Mouse (Mus musculus): Measurements from ENCODE around the gene F830045P16Rik. TPM values are rescaled to one million over a fixed set of nuclear protein-coding genes. Genes with fewer than 3 reads are reported as not detected.
A peak's percentile ranks its signal among the peaks of the same experiment; 100 is the strongest.
"Not testable (repeated sequence)": the region's sequence is repeated elsewhere in the genome, so short reads cannot be mapped to it uniquely, and the experiment has no call there.

The F830045P16Rik gene
- polyA plus RNA-seq, 1 experiment from 2014 or later: 0.55 TPM

GRCm38 (mm10) chr2:129534886-129535591 is 1.4 kb downstream of the F830045P16Rik start:
- H3K27ac ChIP-seq: no peak overlapping the region
- H3K79me2 ChIP-seq (ENCODE audit: inconsistent target): no peaks in the 10 kb centered on the region
- H3K36me3 ChIP-seq (ENCODE audit: inconsistent target): no peaks in the 10 kb centered on the region
- no peak overlapping the region for H3K4me3 ChIP-seq (ENCODE audit: inconsistent target)
- 90% methylated on average over 5 of the region's 5 CpGs for WGBS (ENCODE audit: missing documents)

DNA sequence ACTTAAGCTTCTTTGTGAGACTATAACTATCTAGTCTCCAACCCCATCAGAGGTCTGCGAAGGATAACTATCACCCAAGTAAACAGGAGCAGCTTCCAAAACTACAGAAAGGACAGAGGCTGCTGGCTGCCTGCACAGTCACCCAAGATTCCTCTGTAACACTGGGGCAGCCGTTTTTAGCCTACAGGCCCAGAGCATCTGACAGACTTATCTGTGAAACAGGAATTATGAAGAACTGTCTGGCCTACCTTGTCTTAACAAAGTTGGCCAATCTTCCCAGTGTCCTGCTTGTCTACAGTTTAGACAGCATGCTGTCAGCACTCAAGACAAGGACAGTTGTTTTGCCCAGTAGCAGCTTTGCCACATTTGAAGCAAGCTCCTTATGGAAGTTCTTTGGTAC is 4.5 kb downstream of the F830045P16Rik start:
- Histone ChIP-seq H3K79me2 (ENCODE audit: inconsistent target) (no peaks in the 10 kb centered on the region), H3K27ac (no peak overlapping the region), H3K36me3 (ENCODE audit: inconsistent target) (no peaks in the 10 kb centered on the region), H3K4me3 (ENCODE audit: inconsistent target) (no peak overlapping the region)
- WGBS (ENCODE audit: missing documents): 87% methylated on average over 2 of the region's 2 CpGs

- Histone ChIP-seq H3K36me3 (ENCODE audit: inconsistent target) (no peaks in the 10 kb centered on the region), H3K79me2 (ENCODE audit: inconsistent target) (no peaks in the 10 kb centered on the region), H3K27ac (no peak overlapping the region), H3K4me3 (ENCODE audit: inconsistent target) (no peak overlapping the region)
Observed at GRCm38 (mm10) chr2:129531102-129531501, 5.3 kb downstream of the F830045P16Rik start.

- Histone ChIP-seq H3K27ac (no peak overlapping the region), H3K4me3 (ENCODE audit: inconsistent target) (no peak overlapping the region), H3K79me2 (ENCODE audit: inconsistent target) (no peaks in the 10 kb centered on the region), H3K36me3 (ENCODE audit: inconsistent target) (no peaks in the 10 kb centered on the region)
- WGBS (ENCODE audit: missing documents): 95% methylated on average over 12 of the region's 14 CpGs
Observed at GRCm38 (mm10) chr2:129529297-129530209, 6.8 kb downstream of the F830045P16Rik start.

DNA sequence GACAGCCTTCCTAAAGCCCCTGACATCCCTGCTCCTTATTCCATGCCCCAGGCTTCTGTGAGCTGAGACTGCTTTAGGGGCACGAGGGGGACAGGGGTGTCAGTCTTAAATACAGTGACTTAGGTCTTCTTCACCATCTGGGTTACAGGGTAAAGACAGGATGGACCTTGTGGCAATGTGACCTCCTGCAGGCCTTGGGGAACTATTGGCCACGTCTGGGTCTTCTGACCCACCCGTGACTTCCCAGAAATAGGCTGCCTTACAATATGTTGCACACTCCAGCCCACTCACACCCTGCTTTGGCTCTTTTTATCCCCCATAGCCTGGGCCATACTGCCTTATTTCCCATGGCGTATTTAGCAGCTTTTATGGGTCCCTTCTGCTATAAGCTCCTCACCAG is 8.5 kb downstream of the F830045P16Rik start:
- Histone ChIP-seq H3K79me2 (ENCODE audit: inconsistent target) (no peaks in the 10 kb centered on the region), H3K36me3 (ENCODE audit: inconsistent target) (no peaks in the 10 kb centered on the region), H3K4me3 (ENCODE audit: inconsistent target) (no peak overlapping the region), H3K27ac (no peak overlapping the region)
- WGBS (ENCODE audit: missing documents): 87% methylated on average over 4 of the region's 4 CpGs

DNA sequence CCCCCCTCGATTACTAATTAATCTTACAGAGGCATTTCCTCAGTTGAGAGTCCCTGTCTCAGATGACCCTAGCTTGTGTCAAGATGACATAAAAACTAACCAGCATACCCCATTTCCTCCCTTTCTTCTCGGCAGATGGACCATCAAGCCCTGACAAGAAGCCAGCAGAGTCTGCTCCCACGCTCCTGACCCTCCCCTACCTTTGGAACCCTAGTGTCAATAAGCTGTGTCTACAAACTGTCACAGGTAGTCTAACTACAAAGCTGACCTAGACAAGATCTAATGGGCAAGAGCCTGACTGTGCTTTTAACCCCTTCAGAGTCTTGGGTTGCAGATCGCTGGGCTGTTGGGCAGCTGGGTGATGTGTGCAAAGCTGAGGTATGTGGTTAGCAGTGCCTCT is 10.1 kb downstream of the F830045P16Rik start:
- no peaks in the 10 kb centered on the region for H3K36me3 ChIP-seq (ENCODE audit: inconsistent target)
- H3K79me2 ChIP-seq (ENCODE audit: inconsistent target): no peaks in the 10 kb centered on the region
- 80% methylated on average over 3 of the region's 4 CpGs for WGBS (ENCODE audit: missing documents)
- H3K4me3 ChIP-seq (ENCODE audit: inconsistent target): no peak overlapping the region
- no peak overlapping the region for H3K27ac ChIP-seq

GRCm38 (mm10) chr2:129525644-129526043 is 10.8 kb downstream of the F830045P16Rik start:
- no peak overlapping the region for H3K27ac ChIP-seq
- H3K79me2 ChIP-seq (ENCODE audit: inconsistent target): no peaks in the 10 kb centered on the region
- H3K36me3 ChIP-seq (ENCODE audit: inconsistent target): no peaks in the 10 kb centered on the region
- no peak overlapping the region for H3K4me3 ChIP-seq (ENCODE audit: inconsistent target)

DNA sequence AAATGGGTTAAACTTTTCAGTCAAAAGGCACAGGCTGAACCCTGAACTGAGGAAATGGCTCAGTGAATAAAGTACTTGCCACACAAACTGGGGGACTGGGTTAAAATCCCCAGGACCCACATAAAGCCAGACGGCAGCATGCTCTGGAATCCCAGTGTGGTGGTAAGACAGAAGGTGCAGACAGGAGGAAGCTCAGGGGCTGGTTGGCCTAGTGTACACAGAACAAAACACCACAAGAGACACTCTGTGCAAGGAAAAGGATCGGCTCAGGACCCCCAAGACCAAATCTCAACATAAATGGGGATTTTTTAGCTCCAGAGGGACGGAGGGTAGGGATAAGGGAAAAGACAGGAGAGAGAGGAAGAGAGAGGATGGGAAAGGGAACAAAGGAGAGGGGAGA is 17.9 kb downstream of the F830045P16Rik start:
- Histone ChIP-seq H3K36me3 (ENCODE audit: inconsistent target) (no peaks in the 10 kb centered on the region), H3K27ac (no peak overlapping the region), H3K79me2 (ENCODE audit: inconsistent target) (no peaks in the 10 kb centered on the region), H3K4me3 (ENCODE audit: inconsistent target) (no peak overlapping the region)
- 94% methylated on average over 3 of the region's 3 CpGs for WGBS (ENCODE audit: missing documents)

- H3K4me3 ChIP-seq (ENCODE audit: inconsistent target): no peak overlapping the region
- peaks cover 4% of the 10 kb centered on the region; the same call in 1 of the 2 replicates for H3K79me2 ChIP-seq (ENCODE audit: inconsistent target)
- peak overlapping the region; percentile 100 for H3K27ac ChIP-seq
- H3K36me3 ChIP-seq (ENCODE audit: inconsistent target): no peaks in the 10 kb centered on the region
- WGBS (ENCODE audit: missing documents): 53% methylated on average over 16 of the region's 16 CpGs
Observed at GRCm38 (mm10) chr2:129514923-129515920, 21.2 kb downstream of the F830045P16Rik start.

- Histone ChIP-seq H3K4me3 (ENCODE audit: inconsistent target) (no peak overlapping the region), H3K36me3 (ENCODE audit: inconsistent target) (no peaks in the 10 kb centered on the region), H3K27ac (peak overlapping the region; percentile 100), H3K79me2 (ENCODE audit: inconsistent target) (peaks cover 4% of the 10 kb centered on the region; the same call in 1 of the 2 replicates)
Observed at GRCm38 (mm10) chr2:129514401-129514667, 22.1 kb downstream of the F830045P16Rik start.

DNA sequence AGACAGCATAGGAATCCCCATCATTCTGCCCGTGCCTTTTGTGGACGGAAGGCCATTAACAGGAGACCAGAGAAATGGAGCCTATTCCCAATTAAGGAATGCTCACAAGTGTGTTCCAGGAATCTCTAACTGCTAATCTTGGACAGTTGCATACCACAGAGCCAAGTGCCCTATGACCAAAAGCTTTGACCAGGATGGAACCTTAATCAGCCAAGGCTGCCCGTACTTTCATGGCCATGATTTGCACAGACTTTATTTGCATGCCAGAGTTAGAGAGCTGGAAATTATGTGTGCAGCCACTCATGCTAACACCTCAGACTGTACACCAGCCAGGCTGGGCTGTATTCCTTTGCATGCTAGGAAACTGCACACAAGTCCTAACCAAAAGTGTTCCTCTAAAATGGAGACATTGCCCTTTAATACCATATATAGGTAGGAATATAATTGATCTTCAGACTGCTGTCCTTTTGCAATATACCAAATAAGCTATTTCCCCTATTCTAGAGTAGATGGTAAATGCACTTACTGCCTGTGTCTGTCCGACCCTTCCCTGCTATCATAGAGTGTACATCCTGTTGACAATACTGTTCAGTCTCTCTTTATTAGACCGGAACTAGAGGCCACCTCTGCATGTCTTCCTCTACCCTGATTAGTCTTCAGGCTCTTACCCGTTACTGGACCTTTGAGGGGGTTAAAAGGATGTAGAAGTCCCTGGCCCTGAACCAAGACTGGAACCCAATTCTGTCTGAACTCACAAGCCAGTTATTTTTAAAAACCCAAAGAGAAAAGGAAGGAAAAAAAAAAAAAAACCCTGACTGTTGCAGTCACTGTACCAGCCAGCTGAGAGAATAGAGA is 22.6 kb downstream of the F830045P16Rik start:
- WGBS (ENCODE audit: missing documents): 73% methylated on average over 5 of the region's 6 CpGs
- Histone ChIP-seq H3K36me3 (ENCODE audit: inconsistent target) (no peaks in the 10 kb centered on the region), H3K27ac (peak overlapping the region; percentile 100), H3K4me3 (ENCODE audit: inconsistent target) (no peak overlapping the region), H3K79me2 (ENCODE audit: inconsistent target) (peaks cover 4% of the 10 kb centered on the region; the same call in 1 of the 2 replicates)

DNA sequence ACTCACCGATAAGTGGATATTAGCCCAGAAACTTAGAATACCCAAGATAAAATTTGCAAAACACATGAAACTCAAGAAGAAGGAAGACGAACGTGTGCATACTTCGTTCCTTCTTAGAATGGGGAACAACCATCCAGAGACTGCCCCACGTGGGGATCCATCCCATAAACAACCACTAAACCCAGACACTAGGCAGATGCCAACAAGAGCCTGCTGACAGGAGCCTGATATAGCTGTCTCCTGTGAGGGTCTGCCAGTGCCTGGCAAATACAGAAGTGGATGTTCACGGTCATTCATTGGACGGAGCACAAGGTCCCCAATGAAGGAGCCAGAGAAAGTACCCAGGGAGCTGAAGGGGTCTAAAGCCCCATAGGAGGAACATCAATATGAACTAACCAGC is 24.3 kb downstream of the F830045P16Rik start:
- H3K4me3 ChIP-seq (ENCODE audit: inconsistent target); H3K36me3 ChIP-seq (ENCODE audit: inconsistent target); H3K79me2 ChIP-seq (ENCODE audit: inconsistent target): not testable (repeated sequence)
- peak overlapping the region; percentile 100 for H3K27ac ChIP-seq
- WGBS (ENCODE audit: missing documents): 10% methylated on average over 6 of the region's 7 CpGs

DNA sequence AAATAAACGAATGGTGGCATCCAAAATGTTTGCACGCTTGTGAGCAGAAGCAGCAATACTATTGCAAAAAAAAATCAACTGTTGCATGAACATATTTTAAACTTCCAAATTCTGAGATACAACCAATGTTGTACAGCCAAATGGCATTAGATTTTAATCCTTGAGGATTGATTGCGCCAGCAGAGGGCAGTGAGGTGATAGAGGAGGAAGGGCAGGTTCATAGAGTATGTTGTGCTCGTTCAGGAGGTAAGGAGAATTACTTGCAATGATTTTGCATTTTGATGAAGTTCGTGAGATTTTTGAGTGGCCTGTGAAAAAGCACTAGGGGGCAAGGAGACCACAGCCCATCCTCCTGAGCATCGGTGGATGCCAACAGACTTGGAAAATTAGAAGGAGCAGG is 33.8 kb downstream of the F830045P16Rik start:
- Histone ChIP-seq H3K27ac (0 out of 2 replicates have a peak overlapping the region, but pooled peaks have one; percentile 8), H3K36me3 (ENCODE audit: inconsistent target) (no peaks in the 10 kb centered on the region), H3K79me2 (ENCODE audit: inconsistent target) (no peaks in the 10 kb centered on the region; the same call in 1 of the 2 replicates), H3K4me3 (ENCODE audit: inconsistent target) (no peak overlapping the region)
- 29% methylated on average over 6 of the region's 6 CpGs for WGBS (ENCODE audit: missing documents)

Measured in macrophage (primary cell).